25 mouse cellular contexts compared by ENCODE assay signal in the genomic region with DNA sequence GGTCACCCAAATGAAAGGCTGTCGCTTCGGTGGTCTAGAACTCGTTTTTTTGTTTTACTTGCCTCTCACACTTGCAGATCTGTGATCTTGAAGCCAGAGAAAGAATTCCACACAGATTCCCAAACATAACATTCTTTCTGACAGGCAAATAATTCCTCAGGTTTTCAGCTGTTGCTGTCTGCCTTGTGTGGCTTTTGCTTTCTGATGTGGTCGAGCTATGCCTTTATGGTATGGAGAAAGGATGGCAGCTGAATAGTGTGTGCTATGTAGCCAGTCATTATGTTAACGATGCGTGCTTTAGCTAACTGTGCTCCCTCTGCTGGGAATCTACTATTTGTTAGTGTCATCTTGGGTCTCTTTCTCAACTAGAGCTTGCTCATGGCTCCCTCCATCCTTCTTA.
A peak's percentile ranks its signal among the peaks of the same experiment; 100 is the strongest.
DNase-seq lines count a peak whose midpoint lies in the region; ATAC-seq and TF ChIP-seq lines count a peak whose summit lies in the region.
"Had no signal": no experiment of that assay in that cellular context is flagged by ENCODE, and none has a peak within 500 bp of the region (broad histone marks: within the 10 kb centered on the region; RNA-seq: fewer than 3 reads in every experiment).

No protein-coding gene starts in this region.

- no peaks in the 10 kb centered on the region for H3K4me1 ChIP-seq in forebrain, postnatal 0 days (ENCODE audit: insufficient read depth)
- H3K4me1 ChIP-seq in forebrain, embryonic 12.5 days = peaks cover 3% of the 10 kb centered on the region; the same call in 1 of the 2 replicates
- H3K4me1 ChIP-seq in kidney, postnatal 0 days (replicated peaks; ENCODE audit: insufficient read depth, low read length) = no peaks in the 10 kb centered on the region
- no peaks in the 10 kb centered on the region for H3K4me1 ChIP-seq in kidney, adult 2 months (ENCODE audit: control insufficient read depth, insufficient read depth, low read length)
- H3K4me1 ChIP-seq in lung, postnatal 0 days (ENCODE audit: insufficient read depth, low read depth, low read length) = no peaks in the 10 kb centered on the region
- H3K4me1 ChIP-seq in liver, postnatal 0 days (ENCODE audit: insufficient read depth) = no peaks in the 10 kb centered on the region
- H3K4me1 ChIP-seq: embryonic facial prominence, embryonic 15.5 days; hindbrain, embryonic 10.5 days had no signal

- no peak for ATAC-seq in forebrain, postnatal 0 days
- no peak for ATAC-seq in forebrain, embryonic 12.5 days (ENCODE audit: low FRiP score)
- ATAC-seq in kidney, postnatal 0 days (replicated peaks; ENCODE audit: low FRiP score, low read depth) = no peak
- ATAC-seq in lung, postnatal 0 days = no peak
- no peak for ATAC-seq in liver, postnatal 0 days
- ATAC-seq: forebrain, embryonic 15.5 days had no signal

- WGBS in forebrain, postnatal 0 days = 53% methylated on average over 6 of the region's 6 CpGs
- 68% methylated on average over 6 of the region's 6 CpGs for WGBS in forebrain, embryonic 12.5 days
- 55% methylated on average over 6 of the region's 6 CpGs for WGBS in kidney, postnatal 0 days
- WGBS in kidney, adult 2 months = 69% methylated on average over 6 of the region's 6 CpGs
- 73% methylated on average over 6 of the region's 6 CpGs for WGBS in lung, postnatal 0 days
- WGBS in liver, postnatal 0 days (ENCODE audit: insufficient replicate concordance) = 76% methylated on average over 6 of the region's 6 CpGs

- no peaks in the 10 kb centered on the region for H3K9me3 ChIP-seq in forebrain, postnatal 0 days (ENCODE audit: low read length)
- no peaks in the 10 kb centered on the region for H3K9me3 ChIP-seq in forebrain, embryonic 12.5 days
- H3K9me3 ChIP-seq in kidney, postnatal 0 days (replicated peaks; ENCODE audit: low read length) = no peaks in the 10 kb centered on the region
- H3K9me3 ChIP-seq in lung, postnatal 0 days (ENCODE audit: low read length) = no peaks in the 10 kb centered on the region
- no peaks in the 10 kb centered on the region for H3K9me3 ChIP-seq in liver, postnatal 0 days (ENCODE audit: low read length)
- H3K9me3 ChIP-seq: embryonic facial prominence, embryonic 15.5 days; forebrain, embryonic 15.5 days; heart, embryonic 15.5 days; hindbrain, embryonic 10.5 days had no signal

- no peak overlapping the region for H3K27ac ChIP-seq in forebrain, postnatal 0 days (ENCODE audit: low read depth, low read length)
- no peak overlapping the region for H3K27ac ChIP-seq in forebrain, embryonic 12.5 days
- H3K27ac ChIP-seq in kidney, postnatal 0 days = no peak overlapping the region
- no peak overlapping the region for H3K27ac ChIP-seq in kidney, adult 2 months (ENCODE audit: insufficient read depth, low read depth, low read length)
- H3K27ac ChIP-seq in lung, postnatal 0 days (ENCODE audit: low read length) = no peak overlapping the region
- H3K27ac ChIP-seq in liver, postnatal 0 days (ENCODE audit: low read depth) = no peak overlapping the region
- H3K27ac ChIP-seq: embryonic facial prominence, embryonic 15.5 days; forebrain, embryonic 15.5 days; hindbrain, embryonic 10.5 days; hindbrain, embryonic 14.5 days had no signal

- no peaks in the 10 kb centered on the region for H3K27me3 ChIP-seq in forebrain, postnatal 0 days (ENCODE audit: insufficient read depth, low read length)
- H3K27me3 ChIP-seq in forebrain, embryonic 12.5 days = no peaks in the 10 kb centered on the region
- H3K27me3 ChIP-seq in kidney, postnatal 0 days (ENCODE audit: insufficient read depth, low read length) = no peaks in the 10 kb centered on the region
- H3K27me3 ChIP-seq in kidney, adult 2 months (replicated peaks; ENCODE audit: control insufficient read depth, insufficient read depth, low read length) = no peaks in the 10 kb centered on the region
- no peaks in the 10 kb centered on the region for H3K27me3 ChIP-seq in lung, postnatal 0 days (replicated peaks; ENCODE audit: insufficient read depth, low read length)
- H3K27me3 ChIP-seq in liver, postnatal 0 days (ENCODE audit: insufficient read depth, low read length) = no peaks in the 10 kb centered on the region
- H3K27me3 ChIP-seq: embryonic facial prominence, embryonic 15.5 days; forebrain, embryonic 15.5 days; heart, embryonic 15.5 days had no signal

- no peaks in the 10 kb centered on the region for H3K36me3 ChIP-seq in forebrain, postnatal 0 days (ENCODE audit: insufficient read depth)
- no peaks in the 10 kb centered on the region for H3K36me3 ChIP-seq in forebrain, embryonic 12.5 days (replicated peaks)
- H3K36me3 ChIP-seq in kidney, postnatal 0 days (ENCODE audit: insufficient read depth, low read length) = no peaks in the 10 kb centered on the region
- H3K36me3 ChIP-seq in kidney, adult 2 months (ENCODE audit: control insufficient read depth, insufficient read depth, low read length) = no peaks in the 10 kb centered on the region
- H3K36me3 ChIP-seq in lung, postnatal 0 days (ENCODE audit: insufficient read depth, low read length) = no peaks in the 10 kb centered on the region
- H3K36me3 ChIP-seq in liver, postnatal 0 days (replicated peaks; ENCODE audit: insufficient read depth, low read length) = no peaks in the 10 kb centered on the region
- H3K36me3 ChIP-seq: embryonic facial prominence, embryonic 15.5 days; forebrain, embryonic 15.5 days; heart, embryonic 15.5 days; hindbrain, embryonic 10.5 days had no signal

- H3K4me3 ChIP-seq in forebrain, postnatal 0 days (ENCODE audit: low read depth, low read length) = no peak overlapping the region
- H3K4me3 ChIP-seq in forebrain, embryonic 12.5 days (replicated peaks) = no peak overlapping the region
- no peak overlapping the region for H3K4me3 ChIP-seq in kidney, postnatal 0 days (replicated peaks; ENCODE audit: low read depth, low read length)
- no peak overlapping the region for H3K4me3 ChIP-seq in kidney, adult 2 months (ENCODE audit: insufficient read depth, low read depth, low read length)
- H3K4me3 ChIP-seq in lung, postnatal 0 days (ENCODE audit: low read depth, low read length) = no peak overlapping the region
- H3K4me3 ChIP-seq in liver, postnatal 0 days (ENCODE audit: low read depth, low read length) = no peak overlapping the region
- H3K4me3 ChIP-seq: embryonic facial prominence, embryonic 15.5 days; forebrain, embryonic 15.5 days; heart, embryonic 15.5 days; hindbrain, embryonic 10.5 days had no signal

- no peak for DNase-seq in forebrain, postnatal 0 days
- DNase-seq in kidney, postnatal 0 days (ENCODE audit: low spot score) = peak; percentile 7
- no peak for DNase-seq in kidney, adult 2 months
- DNase-seq in lung, postnatal 0 days (ENCODE audit: low spot score) = no peak
- no peak for DNase-seq in lung, postnatal 36 days
- no peak for DNase-seq in liver, postnatal 0 days
- DNase-seq: adrenal gland, adult 2 months; adrenal gland, postnatal 14 days; B cell, adult 2 months; cerebellum, adult 11-12 months; cerebellum, adult 8-10 months; cerebellum, postnatal 10 days; cerebellum, postnatal 36 days; embryo, embryonic 11 days; gastrocnemius, postnatal 10 days; gastrocnemius, postnatal 36 days; heart, postnatal 10 days; heart, postnatal 36 days had no signal

- no peak for TF ChIP-seq EP300 in lung, postnatal 0 days (IDR thresholded peaks at IDR 0.05)
- TF ChIP-seq EP300 in liver, postnatal 0 days (IDR thresholded peaks at IDR 0.05; ENCODE audit: low read depth) = no peak

- H3K4me2 ChIP-seq in forebrain, postnatal 0 days (ENCODE audit: low read depth) = no peak overlapping the region
- no peak overlapping the region for H3K4me2 ChIP-seq in forebrain, embryonic 12.5 days
- no peak overlapping the region for H3K4me2 ChIP-seq in kidney, postnatal 0 days (ENCODE audit: low read length)
- no peak overlapping the region for H3K4me2 ChIP-seq in lung, postnatal 0 days (replicated peaks; ENCODE audit: low read depth, low read length)
- no peak overlapping the region for H3K4me2 ChIP-seq in liver, postnatal 0 days (ENCODE audit: low read depth, low read length)
- H3K4me2 ChIP-seq: embryonic facial prominence, embryonic 15.5 days; forebrain, embryonic 15.5 days; heart, embryonic 11.5 days; heart, embryonic 15.5 days; hindbrain, embryonic 14.5 days had no signal

- 0 out of 2 replicates have a peak, but pooled peaks have one; percentile 7 for TF ChIP-seq CTCF in forebrain, postnatal 0 days (IDR thresholded peaks at IDR 0.05; ENCODE audit: low read depth)
- peak; percentile 24 for TF ChIP-seq CTCF in kidney, postnatal 0 days (IDR thresholded peaks at IDR 0.05; ENCODE audit: low read depth)
- TF ChIP-seq CTCF in kidney, adult 2 months (conservative IDR thresholded peaks at IDR 0.05; ENCODE audit: insufficient read depth, insufficient read length, low read depth, low read length) = no peak
- TF ChIP-seq CTCF in lung, postnatal 0 days (IDR thresholded peaks at IDR 0.05) = peak; percentile 0; the same call in 1 of the 2 replicates
- no peak for TF ChIP-seq CTCF in liver, postnatal 0 days (IDR thresholded peaks at IDR 0.05; ENCODE audit: low read depth)

- TF ChIP-seq POLR2A in kidney, adult 2 months (IDR thresholded peaks at IDR 0.05; ENCODE audit: low read depth, low read length) = no peak

- no peak overlapping the region for H3K9ac ChIP-seq in forebrain, postnatal 0 days
- H3K9ac ChIP-seq in forebrain, embryonic 12.5 days = no peak overlapping the region
- no peak overlapping the region for H3K9ac ChIP-seq in kidney, postnatal 0 days (ENCODE audit: low read depth, low read length)
- no peak overlapping the region for H3K9ac ChIP-seq in lung, postnatal 0 days (replicated peaks; ENCODE audit: low read depth)
- H3K9ac ChIP-seq in liver, postnatal 0 days (replicated peaks) = no peak overlapping the region
- H3K9ac ChIP-seq: embryonic facial prominence, embryonic 15.5 days; forebrain, embryonic 15.5 days; heart, embryonic 15.5 days; hindbrain, embryonic 14.5 days had no signal

Comparison
In these comparisons a context has a peak if more than half of its experiments do, and no peak if none do; other contexts are left out.
1. CTCF ChIP-seq: peak in forebrain, postnatal 0 days (single experiment), kidney, postnatal 0 days (single experiment) and lung, postnatal 0 days (single experiment); none in kidney, adult 2 months (single experiment) and liver, postnatal 0 days (single experiment).